Mouse (Mus musculus) stomach, embryonic 16.5 days (tissue): Measurements from ENCODE around the gene Cmas. TPM values are rescaled to one million over a fixed set of nuclear protein-coding genes. Genes with fewer than 3 reads are reported as not detected.

Source experiments
- ATAC-seq: fragments of 200-750 bp; cut with Nextera tagmentation; 2 replicates; pipeline ENCODE4 v1.8.0; 2017; ENCODE audit warnings: moderate number of reproducible peaks, moderate TSS enrichment; ENCODE audit not compliant: insufficient read depth, low FRiP score
- H3K27ac ChIP-seq: fragments of 300-500 bp; sonication (generic); 2 replicates; pipeline ENCODE4 v1.5.1; 2014; ENCODE audit warnings: low read length
- H3K27me3 ChIP-seq: fragments of 300-500 bp; sonication (generic); 2 replicates; pipeline ENCODE4 v1.6.1; 2014; ENCODE audit warnings: low read length, control low read depth, mixed read lengths; ENCODE audit not compliant: control insufficient read depth, insufficient read depth
- H3K36me3 ChIP-seq: fragments of 300-500 bp; sonication (generic); 2 replicates; pipeline ENCODE4 v1.6.1; 2014; ENCODE audit warnings: low read length; ENCODE audit not compliant: control insufficient read depth, insufficient read depth
- H3K4me1 ChIP-seq: fragments of 300-500 bp; sonication (generic); 2 replicates; pipeline ENCODE4 v1.6.1; 2014; ENCODE audit warnings: low read length, control low read depth, mixed read lengths; ENCODE audit not compliant: control insufficient read depth, insufficient read depth
- H3K4me2 ChIP-seq: fragments of 300-500 bp; sonication (generic); 2 replicates; pipeline ENCODE4 v1.6.1; 2014; ENCODE audit warnings: low read depth, low read length, mixed read lengths
- H3K4me3 ChIP-seq: fragments of 300-500 bp; sonication (generic); replicated peaks from 2 replicates; pipeline ENCODE4 v1.5.1; 2014; ENCODE audit warnings: mild to moderate bottlenecking, low read length
- H3K9ac ChIP-seq: fragments of 300-500 bp; sonication (generic); 2 replicates; pipeline ENCODE4 v1.6.1; 2014; ENCODE audit warnings: low read length
- H3K9me3 ChIP-seq: fragments of 300-500 bp; sonication (generic); replicated peaks from 2 replicates; pipeline ENCODE4 v1.6.1; 2016; ENCODE audit warnings: low read length, control low read depth; ENCODE audit not compliant: control insufficient read depth
- WGBS: fragments of 180-500 bp; shearing (Covaris S2); extraction: QIAGEN DNeasy Blood & Tissue Kit; methylation state at CpG from one replicate; pipeline ENCODE4 v1.1.7; 2014; 5-methylcytosine and 5-hydroxymethylcytosine counted together
- polyA plus RNA-seq: library from polyadenylated mRNA; unstranded; fragments of >200 nt; fragmentation: Nextera tagmentation; extraction: Ambion mirVana; gene quantifications from 2 replicates; pipeline ENCODE4 v1.2.1, GENCODE M21; 2015

Gene Cmas
- polyA plus RNA-seq, 1 experiment from 2014 or later: 90.7 TPM

- Histone ChIP-seq H3K4me1 (peaks cover 7% of the 10 kb centered on the region), H3K4me2 (no peak overlapping the region), H3K27me3 (no peaks in the 10 kb centered on the region), H3K27ac (no peak overlapping the region), H3K9me3 (no peaks in the 10 kb centered on the region), H3K4me3 (no peak overlapping the region), H3K36me3 (peaks cover 6% of the 10 kb centered on the region; the same call in 1 of the 2 replicates), H3K9ac (no peak overlapping the region)
- no peak for ATAC-seq
- WGBS: 87% methylated on average over 2 of the region's 2 CpGs
Observed at GRCm38 (mm10) chr6:142759633-142760032, 3.1 kb downstream of the Cmas start.

GRCm38 (mm10) chr6:142764933-142765332 lies 8.4 kb downstream of the Cmas start:
- ATAC-seq: no peak
- H3K27me3 ChIP-seq: no peaks in the 10 kb centered on the region
- no peak overlapping the region for H3K4me3 ChIP-seq
- peaks cover 26% of the 10 kb centered on the region for H3K36me3 ChIP-seq
- no peak overlapping the region for H3K4me2 ChIP-seq
- no peaks in the 10 kb centered on the region for H3K9me3 ChIP-seq
- H3K9ac ChIP-seq: no peak overlapping the region
- 58% methylated on average over 2 of the region's 2 CpGs for WGBS
- H3K4me1 ChIP-seq: no peaks in the 10 kb centered on the region
- no peak overlapping the region for H3K27ac ChIP-seq

- no peak overlapping the region for H3K4me2 ChIP-seq
- no peaks in the 10 kb centered on the region for H3K27me3 ChIP-seq
- no peak overlapping the region for H3K9ac ChIP-seq
- no peaks in the 10 kb centered on the region for H3K9me3 ChIP-seq
- ATAC-seq: no peak
- H3K36me3 ChIP-seq: peaks cover 29% of the 10 kb centered on the region
- 81% methylated on average over 9 of the region's 9 CpGs for WGBS
- H3K4me1 ChIP-seq: no peaks in the 10 kb centered on the region
- no peak overlapping the region for H3K4me3 ChIP-seq
- no peak overlapping the region for H3K27ac ChIP-seq
Observed at GRCm38 (mm10) chr6:142767305-142767704, 10.8 kb downstream of the Cmas start.

GRCm38 (mm10) chr6:142769896-142770295 lies 13.4 kb downstream of the Cmas start:
- H3K4me1 ChIP-seq: no peaks in the 10 kb centered on the region
- no peak overlapping the region for H3K4me3 ChIP-seq
- ATAC-seq: no peak
- H3K27ac ChIP-seq: no peak overlapping the region
- H3K9me3 ChIP-seq: no peaks in the 10 kb centered on the region
- H3K9ac ChIP-seq: no peak overlapping the region
- no peaks in the 10 kb centered on the region for H3K27me3 ChIP-seq
- peaks cover 38% of the 10 kb centered on the region for H3K36me3 ChIP-seq
- WGBS: 89% methylated on average over 3 of the region's 3 CpGs
- no peak overlapping the region for H3K4me2 ChIP-seq

- H3K27ac ChIP-seq: no peak overlapping the region
- 83% methylated on average over 4 of the region's 4 CpGs for WGBS
- H3K9ac ChIP-seq: no peak overlapping the region
- H3K36me3 ChIP-seq: peaks cover 34% of the 10 kb centered on the region
- no peaks in the 10 kb centered on the region for H3K4me1 ChIP-seq
- no peak overlapping the region for H3K4me2 ChIP-seq
- no peak for ATAC-seq
- no peak overlapping the region for H3K4me3 ChIP-seq
- H3K27me3 ChIP-seq: no peaks in the 10 kb centered on the region
- H3K9me3 ChIP-seq: no peaks in the 10 kb centered on the region
Observed at GRCm38 (mm10) chr6:142771643-142772042, 15.2 kb downstream of the Cmas start.

GRCm38 (mm10) chr6:142773566-142773965 lies 17.1 kb downstream of the Cmas start:
- Histone ChIP-seq H3K4me1 (no peaks in the 10 kb centered on the region), H3K27ac (no peak overlapping the region), H3K36me3 (peaks cover 25% of the 10 kb centered on the region), H3K4me3 (no peak overlapping the region), H3K9ac (no peak overlapping the region), H3K9me3 (no peaks in the 10 kb centered on the region), H3K27me3 (no peaks in the 10 kb centered on the region), H3K4me2 (no peak overlapping the region)
- ATAC-seq: no peak
- WGBS: 89% methylated on average over 5 of the region's 5 CpGs

- Histone ChIP-seq H3K4me1 (no peaks in the 10 kb centered on the region), H3K36me3 (peaks cover 17% of the 10 kb centered on the region), H3K27me3 (no peaks in the 10 kb centered on the region), H3K4me3 (no peak overlapping the region), H3K9me3 (no peaks in the 10 kb centered on the region), H3K4me2 (no peak overlapping the region), H3K27ac (no peak overlapping the region), H3K9ac (no peak overlapping the region)
- no peak for ATAC-seq
- WGBS: 69% methylated on average over 4 of the region's 4 CpGs
Observed at GRCm38 (mm10) chr6:142776935-142777334, 20.4 kb downstream of the Cmas start.

- H3K27ac ChIP-seq: no peak overlapping the region
- H3K9me3 ChIP-seq: no peaks in the 10 kb centered on the region
- H3K4me1 ChIP-seq: no peaks in the 10 kb centered on the region
- H3K9ac ChIP-seq: no peak overlapping the region
- ATAC-seq: peak; percentile 25; the same call in 1 of the 2 replicates
- 46% methylated on average over 11 of the region's 11 CpGs for WGBS
- H3K36me3 ChIP-seq: no peaks in the 10 kb centered on the region
- no peak overlapping the region for H3K4me3 ChIP-seq
- no peak overlapping the region for H3K4me2 ChIP-seq
- no peaks in the 10 kb centered on the region for H3K27me3 ChIP-seq
Observed at GRCm38 (mm10) chr6:142779045-142779811, 22.7 kb downstream of the Cmas start.

- H3K27me3 ChIP-seq: no peaks in the 10 kb centered on the region
- no peak overlapping the region for H3K27ac ChIP-seq
- no peak overlapping the region for H3K4me3 ChIP-seq
- 72% methylated on average over 14 of the region's 14 CpGs for WGBS
- H3K9ac ChIP-seq: no peak overlapping the region
- no peaks in the 10 kb centered on the region for H3K4me1 ChIP-seq
- H3K9me3 ChIP-seq: no peaks in the 10 kb centered on the region
- no peak for ATAC-seq
- H3K36me3 ChIP-seq: no peaks in the 10 kb centered on the region
- H3K4me2 ChIP-seq: no peak overlapping the region
Observed at GRCm38 (mm10) chr6:142779812-142780573, 23.5 kb downstream of the Cmas start.
